Comparison of ENCODE assay signal across 23 mouse cellular contexts in genomic region chr1:51765156-51765555, GRCm38 (mm10).
DNase-seq lines count a peak whose midpoint lies in the region; ATAC-seq and TF ChIP-seq lines count a peak whose summit lies in the region.
"Had no signal": no experiment of that assay in that cellular context is flagged by ENCODE, and none has a peak within 500 bp of the region (broad histone marks: within the 10 kb centered on the region; RNA-seq: fewer than 3 reads in every experiment).

No protein-coding gene starts in this region.

- no peak overlapping the region for H3K27ac ChIP-seq in heart, embryonic 16.5 days (ENCODE audit: low read length)
- no peak overlapping the region for H3K27ac ChIP-seq in cerebellum, adult 2 months (ENCODE audit: insufficient read depth, low read length)
- H3K27ac ChIP-seq: embryonic facial prominence, embryonic 13.5 days; forebrain, embryonic 12.5 days; gastrocnemius, adult 2 months; heart, embryonic 10.5 days; hindbrain, embryonic 10.5 days; hindbrain, embryonic 14.5 days; intestine, embryonic 15.5 days had no signal

- peak; percentile 12 for DNase-seq in cerebellum, adult 11 months
- DNase-seq in cerebellum, postnatal 4 days (ENCODE audit: low spot score in 2 of 2): no peak
- DNase-seq in heart, postnatal 14 days: no peak
- DNase-seq in cerebellum, adult 2 months: peak; percentile 14 to 62
- peak; percentile 45 to 55 for DNase-seq in cerebellum, postnatal 10 days
- no peak for DNase-seq in embryo, embryonic 10.5 days (ENCODE audit: low spot score)
- DNase-seq in right cerebral cortex, adult 2 months (ENCODE audit: low spot score in 2 of 2): no peak
- DNase-seq: adrenal gland, adult 8-10 months; adrenal gland, postnatal 36 days; B cell, adult 2 months; gastrocnemius, adult 2 months; gastrocnemius, postnatal 25 days; kidney, adult 18-20 months had no signal

- no peaks in the 10 kb centered on the region for H3K27me3 ChIP-seq in heart, embryonic 16.5 days (ENCODE audit: control insufficient read depth, insufficient read depth, low read length)
- no peaks in the 10 kb centered on the region for H3K27me3 ChIP-seq in cerebellum, adult 2 months (ENCODE audit: control insufficient read depth, insufficient read depth, low read length)
- H3K27me3 ChIP-seq: embryonic facial prominence, embryonic 13.5 days; forebrain, embryonic 12.5 days; intestine, embryonic 15.5 days had no signal

- no peak overlapping the region for H3K4me2 ChIP-seq in heart, embryonic 16.5 days (ENCODE audit: low read depth, low read length)
- H3K4me2 ChIP-seq: embryonic facial prominence, embryonic 13.5 days; forebrain, embryonic 12.5 days; hindbrain, embryonic 14.5 days; intestine, embryonic 15.5 days had no signal

- 44% methylated on average over 5 of the region's 5 CpGs for WGBS in heart, embryonic 16.5 days
- WGBS in cerebellum, adult 2 months: 34% methylated on average over 5 of the region's 5 CpGs

- intact Hi-C loops in heart, postnatal 14 days (cut with DNase I): no loop called here

- TF ChIP-seq CTCF in cerebellum, adult 2 months (IDR thresholded peaks at IDR 0.05; ENCODE audit: borderline replicate concordance, insufficient read depth, low read depth, low read length): no peak

- peaks cover 10% of the 10 kb centered on the region for H3K36me3 ChIP-seq in heart, embryonic 16.5 days (ENCODE audit: control insufficient read depth, insufficient read depth)
- H3K36me3 ChIP-seq: G1E; intestine, embryonic 15.5 days had no signal

- peaks cover 5% of the 10 kb centered on the region for H3K4me1 ChIP-seq in heart, embryonic 16.5 days (ENCODE audit: control insufficient read depth, insufficient read depth, low read length)
- H3K4me1 ChIP-seq in cerebellum, adult 2 months (ENCODE audit: control insufficient read depth, insufficient read depth, low read length): no peaks in the 10 kb centered on the region; the same call in 1 of the 2 replicates
- H3K4me1 ChIP-seq: embryonic facial prominence, embryonic 13.5 days; forebrain, embryonic 12.5 days; hindbrain, embryonic 10.5 days; intestine, embryonic 15.5 days had no signal

- ATAC-seq in heart, embryonic 16.5 days (replicated peaks; ENCODE audit: extremely low read depth, insufficient read depth, low FRiP score): 0 out of 2 replicates have a peak, but pooled peaks have one; percentile 32
- ATAC-seq: CD4-positive, CD25-positive, alpha-beta regulatory T cell, adult 4 months; forebrain, embryonic 16.5 days; intestine, embryonic 15.5 days had no signal

- no peak for TF ChIP-seq POLR2A in cerebellum, adult 2 months (IDR thresholded peaks at IDR 0.05; ENCODE audit: borderline replicate concordance, insufficient read depth, low read length)

- H3K4me3 ChIP-seq in heart, embryonic 16.5 days (ENCODE audit: low read length): no peak overlapping the region
- no peak overlapping the region for H3K4me3 ChIP-seq in cerebellum, adult 2 months (replicated peaks; ENCODE audit: insufficient read depth, low read depth, low read length)
- H3K4me3 ChIP-seq: embryonic facial prominence, embryonic 13.5 days; forebrain, embryonic 12.5 days; gastrocnemius, adult 2 months; heart, embryonic 10.5 days; hindbrain, embryonic 10.5 days; intestine, embryonic 15.5 days had no signal

- no peaks in the 10 kb centered on the region for H3K9me3 ChIP-seq in heart, embryonic 16.5 days (replicated peaks; ENCODE audit: control insufficient read depth, low read length)
- H3K9me3 ChIP-seq: embryonic facial prominence, embryonic 13.5 days; forebrain, embryonic 12.5 days; G1E; heart, embryonic 10.5 days; hindbrain, embryonic 10.5 days; intestine, embryonic 15.5 days had no signal

- no peak overlapping the region for H3K9ac ChIP-seq in heart, embryonic 16.5 days (ENCODE audit: low read length)
- H3K9ac ChIP-seq: embryonic facial prominence, embryonic 13.5 days; forebrain, embryonic 12.5 days; hindbrain, embryonic 14.5 days; intestine, embryonic 15.5 days had no signal

Comparison
In these comparisons a context has a peak if more than half of its experiments do, and no peak if none do; other contexts are left out.
1. DNase-seq: peak in cerebellum, adult 11 months (single experiment), cerebellum, adult 2 months (2 of 2) and cerebellum, postnatal 10 days (2 of 2); none in cerebellum, postnatal 4 days (0 of 2), heart, postnatal 14 days (0 of 2), embryo, embryonic 10.5 days (single experiment) and right cerebral cortex, adult 2 months (0 of 2).